Comparison of ENCODE assay signal across 9 mouse cellular contexts in genomic region chr10:19297669-19298068, GRCm38 (mm10). TPM values are rescaled to one million over a fixed set of nuclear protein-coding genes. Genes with fewer than 3 reads are reported as not detected.
DNase-seq lines count a peak whose midpoint lies in the region.
"Had no signal": no experiment of that assay in that cellular context is flagged by ENCODE, and none has a peak within 500 bp of the region (broad histone marks: within the 10 kb centered on the region; RNA-seq: fewer than 3 reads in every experiment).

No protein-coding gene starts in this region.

- peak; percentile 9 to 49 for DNase-seq in kidney, postnatal 36 days
- no peak for DNase-seq in kidney, adult 11 months
- peak; percentile 53 for DNase-seq in A20 (ENCODE audit: low read depth, low spot score)
- DNase-seq in CD8-positive naive resting alpha-beta T cell, adult 2 months (ENCODE audit: low read depth in 2 of 2, low spot score in 2 of 2), result peak; percentile 37 to 62
- peak; percentile 39 for DNase-seq in embryo, embryonic 11 days
- DNase-seq in frontal cortex, postnatal 36 days (ENCODE audit: low spot score in 2 of 2), result no peak
- DNase-seq in layer of hippocampus, postnatal 14 days (ENCODE audit: low spot score in 2 of 2), result no peak
- DNase-seq in adrenal gland, postnatal 4 days (ENCODE audit: low spot score in 2 of 2), result no peak
- DNase-seq: cerebellum, adult 11 months had no signal

RNA-seq across cellular contexts. Expression of gene Olig3, which starts 58.7 kb away (rescaled TPM):
- not detected for total RNA-seq in layer of hippocampus, postnatal 14 days (2021)
- total RNA-seq in adrenal gland, postnatal 4 days (2021), result not detected

Comparison
In these comparisons a context has a peak if more than half of its experiments do, and no peak if none do; other contexts are left out.
1. DNase-seq: peak in kidney, postnatal 36 days (2 of 2), A20 (single experiment), CD8-positive naive resting alpha-beta T cell, adult 2 months (2 of 2) and embryo, embryonic 11 days (single experiment); none in kidney, adult 11 months (single experiment), frontal cortex, postnatal 36 days (0 of 2), layer of hippocampus, postnatal 14 days (0 of 2) and adrenal gland, postnatal 4 days (0 of 2).